Mouse (Mus musculus): ENCODE data around the gene Olfr1301.

The Olfr1301 gene

DNA sequence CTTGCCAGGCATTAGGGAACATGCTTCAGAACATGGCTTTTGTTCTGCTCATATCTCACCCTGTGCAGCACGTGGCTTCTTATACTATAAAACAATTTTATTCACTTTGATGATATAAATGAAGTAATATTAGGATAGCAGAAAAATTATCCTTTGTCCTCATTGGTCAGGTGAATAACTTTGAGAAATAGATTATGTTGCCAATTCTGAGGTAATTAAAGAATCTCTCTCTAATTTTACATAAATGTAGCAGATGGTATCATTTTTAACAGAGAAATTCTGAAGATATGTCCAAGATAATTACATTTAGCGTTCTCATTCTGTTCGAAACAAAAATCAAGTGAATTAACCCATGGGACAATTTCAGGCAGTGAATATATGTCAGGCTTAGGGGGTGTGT, at the start of gene Olfr1301:
Olfr1301 (plus strand) TSS at position 301 of the 400 bp plus-strand sequence.
- DNase-seq (ENCODE audit: low spot score), result no peak

GRCm38 (mm10) chr2:111726739-111727138, 24.1 kb upstream of the Olfr1301 start:
- no peak for DNase-seq (ENCODE audit: low spot score)

DNA sequence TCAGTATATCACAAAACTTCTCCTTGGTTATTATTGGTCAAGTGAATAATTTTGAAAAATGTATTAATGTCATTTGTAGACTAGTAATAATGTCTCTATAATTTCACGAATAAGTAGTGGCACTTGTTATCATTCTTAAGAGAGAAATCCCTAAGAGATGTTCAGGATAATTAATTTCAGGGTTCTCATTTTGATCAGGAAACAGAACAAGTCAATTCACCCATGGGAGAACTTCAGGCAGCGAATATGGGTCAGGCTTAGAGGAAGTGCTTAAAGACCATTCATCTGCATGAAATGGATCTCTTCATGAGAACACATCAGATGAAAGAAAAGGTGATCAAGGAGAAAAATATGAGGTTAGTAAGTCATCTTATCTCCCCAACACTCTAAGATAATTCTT, 26.3 kb downstream of the Olfr1301 start, which contains the start of gene Olfr1302:
Olfr1302 (plus strand) TSS at position 301 of the 400 bp plus-strand sequence.
- no peak for DNase-seq (ENCODE audit: low spot score)

Measured in ovary, adult 18-20 months (tissue).